Mouse (Mus musculus) c-Kit-negative CD71-positive TER-119-positive erythroid progenitor cells, embryonic 14.5 days (primary cell): ENCODE results near the gene Tmem238l.

Source experiments
- DNase-seq: peaks from one replicate; pipeline ENCODE4 v3.0.0-alpha.2; 2013; ENCODE audit warnings: low read depth, low spot score

The Tmem238l gene

DNA sequence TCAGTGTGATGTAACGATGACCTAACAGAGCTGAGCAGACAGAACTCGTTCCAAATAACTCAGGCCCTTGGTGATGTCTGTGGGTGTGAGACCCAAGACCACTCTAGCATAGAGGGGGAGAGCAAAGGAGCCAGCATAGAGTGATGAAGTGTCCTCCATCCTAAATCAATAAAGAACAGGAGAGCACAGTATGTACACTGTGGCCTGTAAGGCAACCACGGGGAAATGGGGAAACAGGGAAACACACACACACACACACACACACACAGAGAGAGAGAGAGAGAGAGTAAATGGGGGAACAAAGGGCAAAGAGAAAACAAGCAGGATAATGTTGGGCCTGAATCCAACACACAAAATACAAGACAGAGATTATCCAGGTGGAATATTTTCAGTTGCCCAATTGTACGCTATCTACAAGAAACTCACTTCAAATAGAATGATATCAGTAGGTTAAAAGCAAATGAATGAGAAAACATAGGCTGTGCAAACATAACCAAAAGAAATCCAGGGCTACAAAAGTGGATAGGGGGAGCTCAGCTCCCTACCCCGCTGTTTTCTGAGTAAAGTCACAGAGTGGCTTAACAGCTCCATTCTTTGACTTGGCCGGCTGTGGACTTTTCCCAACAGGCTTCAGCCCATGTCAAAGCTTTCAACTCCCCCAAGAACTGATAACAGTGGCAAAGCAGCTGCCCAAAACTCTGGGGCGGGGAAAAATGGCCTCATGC lies 19.3 kb downstream of the Tmem238l start:
- DNase-seq: no peak

- DNase-seq: no peak
Measured at GRCm38 (mm10) chr11:66981336-66982115, 25.1 kb downstream of the Tmem238l start.

DNA sequence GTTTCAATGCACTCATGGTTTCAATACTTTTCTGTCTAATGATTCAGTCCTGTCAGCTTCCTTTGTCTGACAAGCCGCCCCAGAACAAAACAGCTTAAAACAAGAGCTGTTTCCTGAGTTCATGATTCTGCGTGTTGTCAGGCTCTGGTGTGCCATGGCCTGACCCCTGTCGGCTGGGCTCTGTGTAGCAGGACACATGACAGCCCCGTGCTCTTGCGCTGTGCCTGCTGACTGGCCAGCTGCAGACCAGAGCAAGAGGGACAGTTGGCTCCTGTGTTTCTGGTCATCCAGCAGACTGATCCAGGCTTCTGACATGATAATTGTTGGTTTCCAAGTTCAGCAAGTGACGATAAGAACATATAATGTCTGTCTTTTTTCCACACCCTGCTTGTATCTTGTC lies 26.4 kb downstream of the Tmem238l start:
- DNase-seq: no peak

GRCm38 (mm10) chr11:66983422-66984164 lies 27.2 kb downstream of the Tmem238l start:
- DNase-seq: no peak

- DNase-seq: peak; percentile 5
Measured at GRCm38 (mm10) chr11:66984165-66985135, 28.0 kb downstream of the Tmem238l start.

DNA sequence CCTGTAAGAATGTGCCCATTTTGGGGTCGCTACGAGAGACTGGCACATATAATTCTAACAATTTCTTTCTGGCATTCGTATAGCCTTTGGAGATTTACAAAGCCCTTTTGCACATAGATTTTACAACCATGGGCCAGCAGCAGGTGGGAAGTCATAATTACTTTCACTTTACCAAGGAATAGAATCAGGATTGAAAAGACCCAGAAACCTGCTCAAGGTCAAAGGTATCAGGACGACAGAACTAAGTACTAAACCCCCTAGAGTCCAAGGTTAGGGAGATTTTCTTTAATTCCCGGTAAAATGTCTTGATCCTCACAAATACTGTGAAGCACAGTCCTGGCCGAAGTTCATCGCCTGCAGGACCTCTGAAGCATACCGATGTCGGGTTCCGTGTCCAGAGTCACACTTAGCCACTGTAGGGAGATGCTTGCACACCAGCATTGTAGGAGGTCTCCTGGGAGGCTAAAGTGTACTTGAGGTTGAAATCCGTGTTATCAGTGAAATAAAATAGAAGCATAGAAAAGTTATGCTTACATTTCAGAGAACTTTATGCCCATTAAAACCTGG lies 28.8 kb downstream of the Tmem238l start:
- DNase-seq: no peak

GRCm38 (mm10) chr11:66992150-66992549 lies 35.7 kb downstream of the Tmem238l start:
- DNase-seq: no peak

DNA sequence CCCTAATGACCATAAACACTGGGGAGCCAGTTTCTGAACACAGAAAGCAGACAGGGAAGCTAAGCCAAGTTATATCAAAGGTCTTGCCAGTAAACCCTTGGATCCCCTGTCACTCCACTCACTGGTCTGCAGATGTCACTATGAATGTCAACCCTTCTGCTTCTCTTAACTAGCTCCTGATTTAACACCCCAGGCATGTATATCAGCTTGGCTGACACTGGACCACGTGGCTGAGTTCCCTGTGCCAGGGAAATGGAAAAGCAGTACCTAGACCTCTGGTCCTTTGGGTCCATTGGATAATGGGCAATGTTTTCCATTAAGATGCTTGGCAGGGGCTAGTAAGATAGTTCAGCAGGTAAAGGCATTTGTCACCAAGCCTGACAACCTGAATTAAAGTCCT lies 37.2 kb downstream of the Tmem238l start:
- DNase-seq: no peak

GRCm38 (mm10) chr11:66996446-66996845 lies 40.0 kb downstream of the Tmem238l start:
- no peak for DNase-seq

GRCm38 (mm10) chr11:66998467-66999403 lies 42.3 kb downstream of the Tmem238l start:
- no peak for DNase-seq

GRCm38 (mm10) chr11:67000671-67001070 lies 44.2 kb downstream of the Tmem238l start:
- DNase-seq: no peak

DNA sequence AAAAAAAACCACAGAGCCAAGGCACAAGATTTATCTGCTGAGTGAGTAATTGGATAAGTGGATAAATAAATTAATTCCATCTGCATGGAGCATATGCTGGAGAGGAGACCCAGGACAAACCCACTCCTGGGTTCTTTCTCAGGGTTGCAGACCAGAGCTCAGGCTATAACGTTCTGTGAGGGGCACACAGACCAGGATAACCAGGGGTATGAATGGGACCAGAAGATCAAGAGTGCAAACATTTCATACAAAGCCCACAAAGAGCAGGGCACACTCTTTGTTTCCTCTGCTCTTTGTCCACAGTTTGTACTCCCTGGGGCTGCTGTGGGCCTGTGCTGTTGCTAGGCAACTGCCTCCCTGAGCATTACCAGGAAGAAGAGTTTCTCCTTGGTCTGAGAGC lies 45.3 kb downstream of the Tmem238l start:
- no peak for DNase-seq

GRCm38 (mm10) chr11:67002911-67003310 lies 46.5 kb downstream of the Tmem238l start:
- no peak for DNase-seq

- no peak for DNase-seq
Measured at GRCm38 (mm10) chr11:67007961-67008360, 51.5 kb downstream of the Tmem238l start.

DNA sequence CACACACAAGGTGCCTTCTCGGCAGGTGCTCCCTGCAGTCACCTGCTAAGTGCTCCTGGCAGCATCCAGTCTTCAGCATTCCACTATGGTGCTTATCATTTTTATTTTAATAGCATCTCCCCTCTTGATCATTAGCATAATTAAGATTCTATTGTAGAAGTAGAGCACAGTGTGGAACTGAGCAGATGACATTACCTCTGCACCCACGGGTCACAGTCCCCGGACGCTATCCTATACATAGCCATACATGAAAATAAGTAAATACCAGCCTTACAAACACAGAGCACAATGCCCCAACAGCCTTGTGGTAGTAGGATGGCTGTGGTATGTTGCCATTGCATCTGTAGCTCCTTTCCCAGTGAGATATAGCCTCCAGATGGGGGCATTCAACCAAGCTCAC lies 52.1 kb downstream of the Tmem238l start:
- DNase-seq: no peak

DNA sequence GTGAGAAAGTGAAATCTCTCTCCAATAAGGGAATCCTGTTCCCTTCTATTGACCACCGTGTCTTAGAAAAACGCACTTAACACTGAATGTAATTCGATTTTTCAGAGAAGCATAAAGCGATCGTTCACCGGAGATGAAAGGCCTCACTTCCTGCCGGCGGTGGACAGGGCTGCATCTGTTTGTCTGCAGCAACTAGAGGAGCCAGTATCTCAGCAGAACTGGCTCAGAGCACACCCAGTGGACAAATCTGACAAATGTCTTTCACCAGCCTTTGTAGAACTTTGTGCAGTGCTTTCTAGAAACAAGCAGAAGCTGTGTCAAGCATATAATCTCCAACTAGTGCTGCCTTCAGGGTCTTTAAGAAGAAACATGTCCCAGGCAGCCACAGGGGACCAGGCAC lies 54.0 kb downstream of the Tmem238l start:
- no peak for DNase-seq

DNA sequence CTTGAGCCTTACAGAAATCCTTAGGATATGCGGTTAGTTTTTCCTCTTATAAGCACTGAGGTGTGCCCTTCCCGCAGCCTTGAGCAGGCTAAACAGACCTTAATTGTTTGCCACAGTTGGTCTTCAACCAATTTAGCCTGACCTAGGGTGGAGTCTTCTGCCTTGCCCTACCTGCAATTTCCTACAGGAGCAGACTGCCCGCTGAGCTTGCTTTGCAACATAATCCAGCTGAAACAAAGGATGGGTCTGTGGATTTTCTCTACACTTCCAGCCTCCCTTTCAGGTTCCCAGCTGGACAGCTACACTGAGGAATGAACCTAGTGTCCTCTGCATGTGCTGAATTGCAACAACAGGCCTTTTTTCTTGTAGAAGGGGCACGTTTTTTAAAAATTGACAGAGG lies 55.2 kb downstream of the Tmem238l start:
- DNase-seq: no peak
